Mouse (Mus musculus) embryonic fibroblast, embryonic 13.5 days (primary cell): ENCODE measurements around the gene Larp1b. TPM values are rescaled to one million over a fixed set of nuclear protein-coding genes. Genes with fewer than 3 reads are reported as not detected.
A peak's percentile ranks its signal among the peaks of the same experiment; 100 is the strongest.

ENCODE experiments used
- H3K27ac ChIP-seq: 2 replicates; pipeline ENCODE4 v1.5.1; 2012; ENCODE audit warnings: low read length, control low read depth, inconsistent platforms; ENCODE audit not compliant: insufficient read depth
- H3K4me1 ChIP-seq: 2 replicates; pipeline ENCODE4 v1.6.1; 2011; ENCODE audit warnings: low read length; ENCODE audit not compliant: control insufficient read depth, insufficient read depth
- H3K4me3 ChIP-seq: 2 replicates; pipeline ENCODE4 v1.5.1; 2011; ENCODE audit warnings: mild to moderate bottlenecking, control low read depth, low read length; ENCODE audit not compliant: insufficient read depth
- CTCF ChIP-seq: IDR thresholded peaks from 2 replicates; pipeline ENCODE4 v1.5.1; 2011; ENCODE audit warnings: mild to moderate bottlenecking, control low read depth, low read length, moderate library complexity, borderline replicate concordance; ENCODE audit not compliant: insufficient read depth
- POLR2A ChIP-seq: IDR thresholded peaks from 2 replicates; pipeline ENCODE4 v1.6.1; 2011; ENCODE audit warnings: low read depth, mild to moderate bottlenecking, control low read depth, low read length, moderate library complexity
- polyA plus RNA-seq: library from polyadenylated mRNA; stranded (reverse); fragments of >200 nt; gene quantifications from 2 replicates; pipeline ENCODE4 v1.2.4, GENCODE M21; 2011; ENCODE audit warnings: low read depth; ENCODE audit not compliant: missing spikeins, insufficient read length

Gene Larp1b
- polyA plus RNA-seq, 1 experiment: 19.3 TPM

GRCm38 (mm10) chr3:41081474-41082301 lies 132.1 kb downstream of the Larp1b start:
- Histone ChIP-seq H3K27ac (peak overlapping the region; percentile 38), H3K4me1 (peaks cover 3% of the 10 kb centered on the region; the same call in 1 of the 2 replicates), H3K4me3 (peak overlapping the region; percentile 67)
- TF ChIP-seq CTCF (no peak), POLR2A (no peak; the same call in 1 of the 2 replicates)

GRCm38 (mm10) chr3:41082520-41082884 lies 132.9 kb downstream of the Larp1b start:
- H3K27ac ChIP-seq: peak overlapping the region; percentile 38
- TF ChIP-seq POLR2A (no peak), CTCF (no peak)
- H3K4me1 ChIP-seq: peaks cover 3% of the 10 kb centered on the region; the same call in 1 of the 2 replicates
- H3K4me3 ChIP-seq: peak overlapping the region; percentile 67

- TF ChIP-seq CTCF (no peak), POLR2A (peak; percentile 98)
Measured at GRCm38 (mm10) chr3:41082885-41083789, 133.5 kb downstream of the Larp1b start, which contains the start of gene Pgrmc2. Gene Pgrmc2, minus strand, starts transcription at chr3:41083046.

GRCm38 (mm10) chr3:41083790-41084112 lies 134.1 kb downstream of the Larp1b start:
- TF ChIP-seq POLR2A: no peak
- TF ChIP-seq CTCF: no peak
- Histone ChIP-seq H3K4me3 (peak overlapping the region; percentile 70), H3K27ac (peak overlapping the region; percentile 85), H3K4me1 (peaks cover 3% of the 10 kb centered on the region; the same call in 1 of the 2 replicates)

More at GRCm38 (mm10) chr3:41082885-41083789, 133.5 kb downstream of the Larp1b start, which contains the start of gene Pgrmc2:
- Histone ChIP-seq H3K4me3 (peak within 1 kb of the TSS; percentile 70), H3K4me1 (peaks cover 3% of the 10 kb centered on the region; the same call in 1 of the 2 replicates), H3K27ac (peak within 1 kb of the TSS; percentile 85)

- Histone ChIP-seq H3K27ac (no peak overlapping the region), H3K4me3 (peak overlapping the region; percentile 11; the same call in 1 of the 2 replicates), H3K4me1 (peaks cover 3% of the 10 kb centered on the region; the same call in 1 of the 2 replicates)
- TF ChIP-seq POLR2A (0 out of 2 replicates have a peak, but pooled peaks have one; percentile 30), CTCF (no peak)
Measured at GRCm38 (mm10) chr3:41084421-41084820, 134.8 kb downstream of the Larp1b start.

GRCm38 (mm10) chr3:41087071-41087470 lies 137.4 kb downstream of the Larp1b start:
- no peak for TF ChIP-seq CTCF
- no peak for TF ChIP-seq POLR2A
- Histone ChIP-seq H3K27ac (no peak overlapping the region), H3K4me3 (no peak overlapping the region), H3K4me1 (peaks cover 3% of the 10 kb centered on the region; the same call in 1 of the 2 replicates)

Other genes with a start within 250 kb of the Larp1b start
- not detected in 2 replicates for gene Slc25a31, start 241.0 kb upstream of the Larp1b start, polyA plus RNA-seq
- gene Hspa4l, start 205.3 kb upstream of the Larp1b start, polyA plus RNA-seq: 21.8 and 25.6 TPM in 2 replicates
- gene Plk4, start 149.8 kb upstream of the Larp1b start, polyA plus RNA-seq: 35.4 and 38.8 TPM in 2 replicates
- gene Mfsd8, start 102.9 kb upstream of the Larp1b start, polyA plus RNA-seq: 8.2 and 8.7 TPM in 2 replicates
- 4.4 and 5.5 TPM in 2 replicates for gene Abhd18, start 102.9 kb upstream of the Larp1b start, polyA plus RNA-seq
- gene 1700034I23Rik, start 47.3 kb upstream of the Larp1b start, polyA plus RNA-seq: not detected in 2 replicates
- 91.4 and 93.5 TPM in 2 replicates for gene Pgrmc2, start 133.2 kb downstream of the Larp1b start, polyA plus RNA-seq